Comparison of ENCODE assay signal across 19 mouse cellular contexts in genomic region chr5:143930656-143931055, GRCm38 (mm10). TPM values are rescaled to one million over a fixed set of nuclear protein-coding genes. Genes with fewer than 3 reads are reported as not detected.
"Had no signal": no experiment of that assay in that cellular context is flagged by ENCODE, and none has a peak within 500 bp of the region (broad histone marks: within the 10 kb centered on the region; RNA-seq: fewer than 3 reads in every experiment).

No protein-coding gene starts in this region.

- H3K9me3 ChIP-seq: neural tube, embryonic 13.5 days; neural tube, embryonic 15.5 days; stomach, embryonic 15.5 days had no signal

- H3K27ac ChIP-seq: neural tube, embryonic 13.5 days; neural tube, embryonic 15.5 days; stomach, embryonic 15.5 days; stomach, postnatal 0 days had no signal

- H3K27me3 ChIP-seq: neural tube, embryonic 13.5 days; neural tube, embryonic 15.5 days; stomach, embryonic 15.5 days had no signal

- H3K4me1 ChIP-seq: neural tube, embryonic 15.5 days; stomach, embryonic 15.5 days had no signal

- DNase-seq: retina, postnatal 1 day; right cerebral cortex, adult 18-20 months; right cerebral cortex, postnatal 14 days; right cerebral cortex, postnatal 25 days; right cerebral cortex, postnatal 4 days; spleen, adult 18-20 months; thymus, adult 18-20 months; thymus, adult 2 months; thymus, postnatal 14 days; thymus, postnatal 25 days; thymus, postnatal 36 days; thymus, postnatal 4 days had no signal

- H3K4me3 ChIP-seq: neural tube, embryonic 13.5 days; neural tube, embryonic 15.5 days; stomach, embryonic 15.5 days had no signal

RNA-seq across cellular contexts. Expression of gene Gm42421, which starts 2.7 kb away (rescaled TPM):
- total RNA-seq: neutrophil, adult 5-6 weeks had no signal
- polyA plus RNA-seq: small intestine, adult 2 months; spleen, adult 2 months; stomach, postnatal 0 days had no signal

RNA-seq across cellular contexts. Expression of gene Ankrd61, which starts 33.2 kb away (rescaled TPM):
- polyA plus RNA-seq: small intestine, adult 2 months; thymus, adult 2 months had no signal
